Mouse (Mus musculus) midbrain, embryonic 13.5 days (tissue): Measurements from ENCODE around the gene Bicc1. TPM values are rescaled to one million over a fixed set of nuclear protein-coding genes. Genes with fewer than 3 reads are reported as not detected.
"Not testable (repeated sequence)": the region's sequence is repeated elsewhere in the genome, so short reads cannot be mapped to it uniquely, and the experiment has no call there.

ENCODE experiments used
- ATAC-seq: fragments of 200-750 bp; cut with Nextera tagmentation; 2 replicates; pipeline ENCODE4 v1.8.0; 2017; ENCODE audit warnings: mild to moderate bottlenecking, moderate TSS enrichment, moderate library complexity
- H3K27ac ChIP-seq: fragments of 300-500 bp; sonication (generic); 2 replicates; pipeline ENCODE4 v1.5.1; 2015; ENCODE audit warnings: inconsistent platforms, mild to moderate bottlenecking, moderate library complexity
- H3K27me3 ChIP-seq: fragments of 300-500 bp; sonication (generic); 2 replicates; pipeline ENCODE4 v1.6.1; 2015; ENCODE audit warnings: mild to moderate bottlenecking, inconsistent platforms
- H3K36me3 ChIP-seq: fragments of 300-500 bp; sonication (generic); 2 replicates; pipeline ENCODE4 v1.6.1; 2015; ENCODE audit warnings: mild to moderate bottlenecking, inconsistent platforms
- H3K4me1 ChIP-seq: fragments of 300-500 bp; sonication (generic); replicated peaks from 2 replicates; pipeline ENCODE4 v1.6.1; 2015; ENCODE audit warnings: inconsistent platforms
- H3K4me2 ChIP-seq: fragments of 300-500 bp; sonication (generic); replicated peaks from 2 replicates; pipeline ENCODE4 v1.6.1; 2015; ENCODE audit warnings: moderate library complexity, mild to moderate bottlenecking, inconsistent platforms
- H3K4me3 ChIP-seq: fragments of 300-500 bp; sonication (generic); replicated peaks from 2 replicates; pipeline ENCODE4 v1.5.1; 2015; ENCODE audit warnings: mild to moderate bottlenecking, inconsistent platforms
- H3K9ac ChIP-seq: fragments of 300-500 bp; sonication (generic); replicated peaks from 2 replicates; pipeline ENCODE4 v1.6.1; 2015; ENCODE audit warnings: mild to moderate bottlenecking, inconsistent platforms
- H3K9me3 ChIP-seq: fragments of 300-500 bp; sonication (generic); 2 replicates; pipeline ENCODE4 v1.6.1; 2016; ENCODE audit warnings: mild to moderate bottlenecking, inconsistent platforms
- WGBS: fragments of 180-500 bp; shearing (Covaris S2); methylation state at CpG from one replicate; pipeline ENCODE4 v1.1.7; 2015; 5-methylcytosine and 5-hydroxymethylcytosine counted together
- polyA plus RNA-seq: library from polyadenylated mRNA; unstranded; fragments of >200 nt; fragmentation: Nextera tagmentation; extraction: Ambion mirVana; gene quantifications from 2 replicates; pipeline ENCODE4 v1.2.1, GENCODE M21; 2015

Bicc1 gene
- polyA plus RNA-seq, 1 experiment from 2014 or later, result 3.7 TPM

DNA sequence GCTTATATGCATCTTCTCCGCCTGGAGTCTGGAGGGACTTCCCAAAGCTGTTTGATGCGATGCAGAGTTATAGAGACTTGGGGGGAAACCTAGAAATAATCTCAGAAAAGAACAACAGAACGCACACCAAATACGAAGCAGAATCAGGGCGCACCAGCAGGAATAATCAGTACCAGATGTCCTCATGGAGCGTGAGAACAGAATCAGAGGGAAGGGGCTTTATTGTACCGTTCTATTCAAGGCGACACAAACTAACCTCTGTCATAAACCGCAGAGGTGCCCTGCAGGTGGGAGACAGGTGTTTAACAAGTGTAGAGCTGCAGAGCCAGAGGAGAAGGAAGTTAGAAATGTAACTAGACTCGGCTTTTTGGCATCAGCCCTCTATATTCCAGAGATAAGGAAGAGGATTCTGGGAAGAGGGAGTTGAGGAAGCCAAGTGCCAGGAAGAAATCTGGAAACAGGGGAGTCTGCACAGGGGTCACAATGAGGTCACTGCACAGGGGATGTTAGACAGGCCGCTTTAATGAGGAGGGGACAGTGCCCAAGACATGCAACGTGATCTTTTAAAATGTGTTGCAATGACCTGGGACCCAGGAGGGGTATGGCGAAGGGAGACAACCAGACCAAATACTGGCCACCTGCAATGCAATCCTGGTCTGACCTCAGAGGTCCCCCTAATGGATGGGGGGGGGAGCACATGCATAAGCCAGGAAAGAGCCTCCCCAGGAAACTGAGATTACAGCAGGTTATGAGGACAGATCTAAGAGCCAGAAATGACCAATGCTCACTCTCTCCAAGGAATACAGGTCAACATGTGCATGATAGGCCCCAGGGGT lies 190.4 kb downstream of the Bicc1 start:
- H3K27me3 ChIP-seq, result no peaks in the 10 kb centered on the region
- H3K4me3 ChIP-seq, result no peak overlapping the region
- 84% methylated on average over 13 of the region's 13 CpGs for WGBS
- H3K27ac ChIP-seq, result no peak overlapping the region
- H3K4me2 ChIP-seq, result no peak overlapping the region
- H3K9ac ChIP-seq, result no peak overlapping the region
- H3K4me1 ChIP-seq, result no peaks in the 10 kb centered on the region; the same call in 1 of the 2 replicates
- no peak for ATAC-seq
- H3K36me3 ChIP-seq, result no peaks in the 10 kb centered on the region
- H3K9me3 ChIP-seq, result no peaks in the 10 kb centered on the region

DNA sequence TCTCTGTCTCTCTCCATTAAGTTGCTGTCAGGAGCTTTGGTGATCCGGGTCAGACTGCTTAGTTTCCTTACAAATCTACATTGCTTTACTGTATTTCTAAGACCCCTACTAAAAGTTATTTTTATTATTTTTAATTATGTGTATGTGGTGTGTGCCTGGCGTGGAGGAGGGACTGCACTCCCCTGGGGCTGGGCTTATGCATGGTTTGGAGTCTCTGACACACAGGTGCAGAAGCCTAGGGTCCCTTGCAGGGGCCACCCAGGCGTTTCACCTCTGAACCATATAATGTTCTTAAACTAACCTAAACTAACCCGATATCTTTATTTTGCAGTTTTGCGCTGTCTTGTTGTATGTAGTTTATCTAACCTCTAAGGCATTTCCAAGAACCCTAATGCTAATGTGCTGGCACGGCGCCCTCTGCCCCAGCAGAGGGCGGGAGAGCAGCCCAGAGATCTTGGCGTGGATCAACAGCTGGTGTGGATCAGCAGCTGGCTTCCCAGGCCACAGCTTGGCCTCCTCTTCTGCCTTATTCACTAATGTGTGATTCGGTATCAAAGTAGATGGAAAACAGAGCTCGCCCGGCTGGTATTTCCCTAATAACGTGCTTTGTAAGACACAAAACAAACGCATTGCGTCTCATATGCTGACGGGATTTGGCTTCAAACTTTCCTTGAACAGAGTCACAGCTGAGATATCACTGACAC lies 192.7 kb downstream of the Bicc1 start:
- H3K9me3 ChIP-seq, result no peaks in the 10 kb centered on the region
- no peaks in the 10 kb centered on the region for H3K36me3 ChIP-seq
- no peak overlapping the region for H3K9ac ChIP-seq
- no peaks in the 10 kb centered on the region for H3K27me3 ChIP-seq
- 76% methylated on average over 16 of the region's 16 CpGs for WGBS
- no peak overlapping the region for H3K27ac ChIP-seq
- no peak overlapping the region for H3K4me3 ChIP-seq
- H3K4me1 ChIP-seq, result no peaks in the 10 kb centered on the region; the same call in 1 of the 2 replicates
- ATAC-seq, result no peak
- no peak overlapping the region for H3K4me2 ChIP-seq

DNA sequence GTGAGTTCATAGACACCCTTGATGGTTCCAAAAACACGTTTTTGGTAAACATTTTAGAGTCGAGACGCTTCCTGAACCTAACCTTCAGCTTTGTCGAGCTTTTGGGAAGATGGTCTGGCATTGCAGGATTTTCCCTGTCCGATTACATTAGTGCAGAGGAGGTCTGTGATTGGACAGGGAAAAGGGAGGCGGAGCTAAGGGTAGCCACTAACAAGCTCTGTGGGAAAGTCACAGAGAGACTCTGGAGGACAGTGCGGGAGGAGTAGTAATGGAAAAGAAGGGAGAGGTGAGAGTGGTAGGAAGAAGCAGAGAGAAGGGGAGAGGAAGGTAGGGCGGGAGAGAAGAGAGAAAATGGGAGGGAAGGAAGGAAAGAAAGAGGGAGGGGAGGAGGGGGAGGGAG lies 194.8 kb downstream of the Bicc1 start:
- Histone ChIP-seq H3K4me3 (no peak overlapping the region), H3K27me3 (no peaks in the 10 kb centered on the region), H3K36me3 (no peaks in the 10 kb centered on the region), H3K9me3 (no peaks in the 10 kb centered on the region), H3K27ac (no peak overlapping the region), H3K4me1 (no peaks in the 10 kb centered on the region; the same call in 1 of the 2 replicates), H3K4me2 (peak overlapping the region; percentile 15; the same call in 1 of the 2 replicates), H3K9ac (no peak overlapping the region)
- 0 out of 2 replicates have a peak, but pooled peaks have one; percentile 50 for ATAC-seq
- 37% methylated on average over 8 of the region's 8 CpGs for WGBS

DNA sequence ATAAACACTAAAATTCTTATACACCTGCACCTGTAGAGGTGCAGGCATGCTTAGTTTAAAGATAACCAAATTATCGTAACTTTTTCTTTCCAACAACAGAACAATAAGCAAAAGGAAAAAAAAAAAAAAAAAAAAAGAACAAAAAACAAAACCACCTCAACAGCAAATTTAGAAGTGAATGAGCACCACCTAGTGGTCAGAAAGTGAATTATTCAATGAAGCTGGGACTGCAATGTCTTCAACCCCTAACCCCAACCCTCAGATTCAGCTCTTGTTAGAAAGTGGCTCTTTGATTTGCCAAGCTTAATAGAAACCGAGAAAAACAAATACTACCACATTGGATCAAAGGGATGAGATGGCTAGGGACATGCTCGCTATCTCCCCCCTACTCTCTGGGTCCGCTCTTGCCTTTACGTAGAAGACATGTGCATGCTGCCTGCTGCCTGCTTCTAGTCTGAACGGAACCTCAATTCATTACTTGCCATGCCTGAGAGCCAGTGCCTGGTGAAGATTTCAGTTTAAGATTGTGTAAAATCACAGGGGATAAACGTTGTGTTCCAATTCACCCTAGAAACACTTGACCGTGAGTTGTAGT lies 195.8 kb downstream of the Bicc1 start:
- peak; percentile 53; the same call in 1 of the 2 replicates for ATAC-seq
- no peaks in the 10 kb centered on the region for H3K9me3 ChIP-seq
- WGBS, result 52% methylated on average over 8 of the region's 8 CpGs
- no peak overlapping the region for H3K4me2 ChIP-seq
- no peaks in the 10 kb centered on the region; the same call in 1 of the 2 replicates for H3K4me1 ChIP-seq
- no peak overlapping the region for H3K9ac ChIP-seq
- no peaks in the 10 kb centered on the region for H3K36me3 ChIP-seq
- H3K27ac ChIP-seq, result no peak overlapping the region
- H3K4me3 ChIP-seq, result no peak overlapping the region
- no peaks in the 10 kb centered on the region for H3K27me3 ChIP-seq

DNA sequence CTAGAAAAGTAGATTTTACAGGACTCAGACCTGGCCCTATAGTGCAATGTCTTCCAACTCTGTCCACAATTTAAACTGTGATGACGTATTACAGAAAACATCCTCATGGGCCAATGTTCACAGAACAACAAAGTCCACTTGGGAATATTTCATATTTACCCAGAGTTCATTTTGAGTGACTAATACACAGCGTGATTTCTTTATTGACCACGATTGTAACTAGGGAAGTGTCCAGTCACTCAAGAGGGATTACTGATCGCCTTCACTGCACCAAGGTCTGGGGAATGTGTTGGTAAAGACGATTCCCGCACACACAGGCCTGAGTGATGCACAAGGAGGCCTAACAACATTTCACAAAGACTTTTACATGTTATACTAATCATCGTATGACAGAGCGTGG lies 197.9 kb downstream of the Bicc1 start:
- Histone ChIP-seq H3K27me3 (no peaks in the 10 kb centered on the region), H3K36me3 (no peaks in the 10 kb centered on the region), H3K4me2 (no peak overlapping the region), H3K9me3 (no peaks in the 10 kb centered on the region), H3K9ac (no peak overlapping the region), H3K4me1 (no peaks in the 10 kb centered on the region), H3K4me3 (no peak overlapping the region), H3K27ac (no peak overlapping the region)
- no peak for ATAC-seq
- WGBS, result 82% methylated on average over 8 of the region's 8 CpGs

DNA sequence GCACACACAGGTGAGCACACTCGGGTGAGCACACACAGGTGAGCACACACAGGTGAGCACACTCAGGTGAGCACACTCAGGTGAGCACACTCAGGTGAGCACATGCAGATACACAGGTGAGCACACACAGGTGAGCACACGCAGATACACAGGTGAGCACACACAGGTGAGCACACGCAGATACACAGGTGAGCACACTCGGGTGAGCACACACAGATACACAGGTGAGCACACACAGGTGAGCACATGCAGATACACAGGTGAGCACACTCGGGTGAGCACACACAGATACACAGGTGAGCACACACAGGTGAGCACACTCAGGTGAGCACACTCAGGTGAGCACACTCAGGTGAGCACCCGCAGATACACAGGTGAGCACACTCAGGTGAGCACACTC lies 199.1 kb downstream of the Bicc1 start:
- WGBS, result 94% methylated on average over 6 of the region's 6 CpGs

DNA sequence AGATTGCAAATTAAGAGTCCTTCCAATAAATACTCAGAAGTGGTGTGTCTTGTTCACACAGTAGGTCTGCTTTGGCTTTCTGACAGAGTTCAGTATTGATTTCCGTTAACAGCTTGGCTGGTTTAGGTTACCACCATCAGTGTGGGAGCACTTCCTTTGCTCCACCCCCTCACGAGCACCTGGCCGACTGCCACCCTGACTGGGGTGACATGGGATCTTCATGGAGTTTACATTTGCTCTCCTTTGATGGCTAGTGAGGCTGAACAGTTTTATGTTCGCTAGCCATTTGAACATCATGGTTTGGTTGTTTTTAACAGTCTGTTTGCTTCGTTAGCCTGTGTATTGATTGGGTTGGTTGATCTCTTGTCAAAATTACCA lies 206.7 kb downstream of the Bicc1 start:
- WGBS, result 67% methylated on average over 5 of the region's 5 CpGs
- no peak for ATAC-seq
- no peaks in the 10 kb centered on the region for H3K36me3 ChIP-seq
- 0 out of 2 replicates have a peak overlapping the region, but pooled peaks have one; percentile 39 for H3K9ac ChIP-seq
- H3K27me3 ChIP-seq, result no peaks in the 10 kb centered on the region
- H3K9me3 ChIP-seq, result no peaks in the 10 kb centered on the region
- H3K4me2 ChIP-seq, result peak overlapping the region; percentile 40
- peaks cover 40% of the 10 kb centered on the region for H3K4me1 ChIP-seq
- H3K4me3 ChIP-seq, result no peak overlapping the region
- peak overlapping the region; percentile 96 for H3K27ac ChIP-seq

More for the DNA sequence above, 199.1 kb downstream of the Bicc1 start:
- H3K4me3 ChIP-seq, H3K4me2 ChIP-seq, ATAC-seq, H3K36me3 ChIP-seq, H3K27ac ChIP-seq, H3K4me1 ChIP-seq, H3K9ac ChIP-seq, H3K9me3 ChIP-seq, H3K27me3 ChIP-seq: not testable (repeated sequence)

DNA sequence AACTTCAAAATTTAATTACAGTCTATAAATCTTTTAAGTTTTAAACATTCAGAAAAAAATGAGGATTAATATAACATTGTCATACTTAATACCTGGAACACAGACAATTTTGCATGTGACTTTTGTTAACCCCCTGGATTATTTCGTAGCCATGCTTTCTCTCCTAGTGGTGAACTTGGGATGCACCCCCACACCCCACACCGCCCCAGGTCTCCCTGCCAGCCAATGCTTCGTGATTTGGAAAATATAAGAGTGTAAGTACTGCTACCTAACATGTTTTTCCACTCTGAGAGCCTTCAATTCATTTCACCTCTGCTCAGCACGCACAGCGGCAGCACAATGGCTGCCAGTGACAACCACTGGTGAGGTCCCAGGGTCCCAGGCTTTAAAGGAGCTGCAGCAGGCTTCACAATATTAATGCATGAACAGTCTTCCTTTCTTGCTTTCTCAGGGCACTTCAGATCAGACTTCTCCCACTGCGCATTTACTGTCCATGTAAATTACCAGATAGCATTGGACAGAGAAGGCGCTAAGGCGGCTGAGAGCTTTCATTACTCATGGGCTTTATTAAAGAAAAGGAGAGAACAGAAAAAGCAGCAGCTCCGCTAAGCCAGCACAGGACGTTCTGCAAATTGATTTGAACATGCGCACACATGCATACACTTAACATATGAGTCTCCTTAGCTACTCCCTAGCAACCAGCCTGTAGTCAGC lies 207.3 kb downstream of the Bicc1 start:
- H3K36me3 ChIP-seq, result no peaks in the 10 kb centered on the region
- 21% methylated on average over 11 of the region's 11 CpGs for WGBS
- H3K27ac ChIP-seq, result peak overlapping the region; percentile 96
- H3K9me3 ChIP-seq, result no peaks in the 10 kb centered on the region
- peak overlapping the region; percentile 40 for H3K4me2 ChIP-seq
- peak overlapping the region; percentile 39; the same call in 1 of the 2 replicates for H3K9ac ChIP-seq
- H3K4me3 ChIP-seq, result peak overlapping the region; percentile 21
- ATAC-seq, result peak; percentile 78
- no peaks in the 10 kb centered on the region for H3K27me3 ChIP-seq
- peaks cover 42% of the 10 kb centered on the region for H3K4me1 ChIP-seq

DNA sequence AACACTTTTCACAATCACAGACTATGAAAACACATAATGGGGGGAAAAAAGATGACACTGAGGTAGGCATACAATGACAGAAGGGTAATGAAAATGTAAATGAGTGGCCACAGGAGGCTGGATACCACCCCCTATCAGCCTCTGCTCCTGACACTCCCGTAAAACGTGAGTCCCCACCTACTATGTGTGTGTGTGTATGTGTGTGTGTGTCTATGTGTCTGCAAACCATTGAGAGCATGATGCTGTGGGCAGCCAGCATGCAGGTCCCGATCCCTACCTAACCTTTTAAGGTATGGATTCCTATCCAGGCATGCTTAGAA lies 209.4 kb downstream of the Bicc1 start:
- Histone ChIP-seq H3K27ac (peak overlapping the region; percentile 91), H3K9ac (peak overlapping the region; percentile 52; the same call in 1 of the 2 replicates), H3K4me2 (peak overlapping the region; percentile 47), H3K9me3 (no peaks in the 10 kb centered on the region), H3K4me1 (peaks cover 44% of the 10 kb centered on the region), H3K36me3 (no peaks in the 10 kb centered on the region), H3K27me3 (no peaks in the 10 kb centered on the region), H3K4me3 (peak overlapping the region; percentile 12; the same call in 1 of the 2 replicates)
- ATAC-seq, result peak; percentile 62
- WGBS, result 15% methylated on average over 3 of the region's 3 CpGs

DNA sequence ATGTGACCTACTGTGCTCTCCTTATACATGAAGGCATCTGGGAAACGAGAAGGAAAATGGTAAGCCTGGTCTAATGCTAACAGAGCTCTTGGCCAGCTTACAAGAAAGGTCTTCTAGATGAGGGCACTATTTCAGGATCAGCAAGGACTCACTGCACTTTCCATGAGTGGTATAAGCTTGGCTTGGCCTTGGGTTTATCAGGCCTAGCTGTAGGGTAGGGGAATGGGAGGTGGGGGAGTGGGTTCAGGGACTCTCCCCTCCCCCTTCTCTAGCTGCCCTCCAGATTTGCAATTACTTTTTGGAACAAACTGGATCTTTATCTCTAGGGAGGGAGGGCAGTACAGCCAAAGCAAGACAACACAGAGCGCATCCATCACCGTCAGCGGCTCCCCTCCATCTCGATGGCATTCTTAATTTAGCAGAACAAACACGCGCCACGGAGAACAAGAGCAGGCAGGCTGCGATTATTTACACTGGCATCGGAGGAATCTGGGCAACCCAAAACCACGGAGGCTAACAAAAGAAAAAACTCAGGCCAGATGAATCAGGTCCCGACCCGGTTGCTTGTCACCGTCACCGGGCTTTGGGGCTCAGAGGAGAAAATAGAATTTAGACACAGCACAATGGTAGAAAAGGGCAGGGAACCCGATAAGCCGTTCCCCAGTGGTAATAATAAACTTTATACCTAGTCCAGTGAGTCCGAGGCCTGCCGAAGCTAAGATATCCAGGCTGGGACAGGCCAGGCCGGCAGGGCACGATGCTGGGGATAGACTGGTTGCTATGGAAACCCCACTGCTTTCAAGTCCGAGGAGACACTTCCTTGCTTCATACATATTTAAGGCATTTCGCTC lies 210.0 kb downstream of the Bicc1 start:
- WGBS, result 8% methylated on average over 23 of the region's 23 CpGs
- no peaks in the 10 kb centered on the region for H3K36me3 ChIP-seq
- H3K27ac ChIP-seq, result peak overlapping the region; percentile 91
- peaks cover 44% of the 10 kb centered on the region for H3K4me1 ChIP-seq
- H3K9me3 ChIP-seq, result no peaks in the 10 kb centered on the region
- H3K4me2 ChIP-seq, result peak overlapping the region; percentile 47
- H3K4me3 ChIP-seq, result peak overlapping the region; percentile 12; the same call in 1 of the 2 replicates
- no peaks in the 10 kb centered on the region for H3K27me3 ChIP-seq
- peak overlapping the region; percentile 52; the same call in 1 of the 2 replicates for H3K9ac ChIP-seq
- peak; percentile 86 for ATAC-seq

DNA sequence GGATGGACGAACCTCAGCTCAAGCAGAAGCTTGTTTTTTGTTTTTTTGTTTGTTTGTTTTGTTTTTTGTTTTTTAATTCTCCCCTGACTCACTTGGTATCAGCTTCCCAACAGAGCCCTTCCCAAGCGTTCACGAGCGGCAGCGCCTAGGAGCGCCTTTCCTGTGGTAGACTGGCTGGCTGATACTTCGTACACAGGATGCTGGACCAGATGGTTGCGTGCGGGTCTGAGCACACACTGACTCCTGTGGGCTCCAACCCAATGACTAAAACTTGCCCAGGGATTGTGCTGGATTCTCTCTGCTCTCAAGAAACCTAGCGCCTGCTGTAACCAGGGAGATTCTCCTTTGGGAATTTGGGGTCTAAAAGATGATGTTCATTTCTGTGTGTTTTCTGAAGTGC lies 211.2 kb downstream of the Bicc1 start:
- 91% methylated on average over 10 of the region's 10 CpGs for WGBS
- H3K4me3 ChIP-seq, result no peak overlapping the region
- no peaks in the 10 kb centered on the region for H3K36me3 ChIP-seq
- ATAC-seq, result no peak
- H3K27ac ChIP-seq, result no peak overlapping the region; the same call in 1 of the 2 replicates
- H3K9ac ChIP-seq, result no peak overlapping the region
- H3K9me3 ChIP-seq, result no peaks in the 10 kb centered on the region
- H3K27me3 ChIP-seq, result no peaks in the 10 kb centered on the region
- H3K4me2 ChIP-seq, result no peak overlapping the region
- H3K4me1 ChIP-seq, result peaks cover 44% of the 10 kb centered on the region
